Mouse (Mus musculus): ENCODE results near the gene Sycp2l. TPM values are rescaled to one million over a fixed set of nuclear protein-coding genes. Genes with fewer than 3 reads are reported as not detected.

Gene Sycp2l
- polyA plus RNA-seq, 1 experiment from 2014 or later: not detected

DNA sequence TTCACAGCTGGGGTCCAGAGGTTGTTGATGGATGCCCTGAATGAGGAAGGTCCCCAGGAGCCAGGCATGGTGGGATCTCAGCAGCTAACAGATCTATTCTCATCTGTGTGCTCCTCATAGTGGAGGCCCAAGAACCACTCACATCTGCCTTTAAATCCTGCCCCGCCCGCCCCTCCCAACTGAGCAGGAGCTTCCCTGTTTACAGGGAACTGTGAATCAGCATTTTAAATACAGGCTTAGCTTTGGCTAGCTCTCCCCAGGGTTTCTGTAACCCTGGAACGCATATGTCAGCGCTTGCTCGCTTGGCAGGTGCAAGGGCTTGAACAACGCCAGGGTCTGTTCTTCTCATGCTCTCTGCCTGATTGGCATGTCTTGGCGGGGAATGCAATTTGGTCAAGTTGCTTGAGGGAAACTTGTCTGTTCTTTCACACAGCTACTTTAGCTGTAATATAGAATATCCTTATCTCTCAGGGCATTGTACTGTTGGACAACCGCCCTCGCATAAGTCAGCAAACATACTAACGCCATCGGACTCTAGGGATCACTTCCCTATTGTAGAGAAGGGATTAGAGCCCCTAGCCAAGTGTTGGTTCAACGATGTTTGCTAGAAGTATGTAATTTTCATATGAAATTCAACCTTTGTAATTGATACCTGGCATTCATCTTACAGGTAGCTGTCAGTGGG is 10.1 kb upstream of the Sycp2l start:
- no peak for DNase-seq (ENCODE audit: low spot score)
- H3K9ac ChIP-seq (ENCODE audit: low read length): no peak overlapping the region
- H3K27me3 ChIP-seq (ENCODE audit: control insufficient read depth, insufficient read depth, low read length): no peaks in the 10 kb centered on the region
- ATAC-seq (ENCODE audit: insufficient number of reproducible peaks, low FRiP score, low TSS enrichment, low read depth): no peak
- no peaks in the 10 kb centered on the region for H3K36me3 ChIP-seq (ENCODE audit: control insufficient read depth, insufficient read depth, low read length)
- H3K27ac ChIP-seq (replicated peaks; ENCODE audit: low read depth, low read length): no peak overlapping the region
- H3K4me2 ChIP-seq (ENCODE audit: low read depth, severe bottlenecking): no peak overlapping the region
- H3K4me3 ChIP-seq (ENCODE audit: low read depth, low read length): no peak overlapping the region
- H3K9me3 ChIP-seq (ENCODE audit: control insufficient read depth, low read length): no peaks in the 10 kb centered on the region
- WGBS: 79% methylated on average over 12 of the region's 12 CpGs
- H3K4me1 ChIP-seq (ENCODE audit: control insufficient read depth, insufficient read depth, low read length): no peaks in the 10 kb centered on the region

DNA sequence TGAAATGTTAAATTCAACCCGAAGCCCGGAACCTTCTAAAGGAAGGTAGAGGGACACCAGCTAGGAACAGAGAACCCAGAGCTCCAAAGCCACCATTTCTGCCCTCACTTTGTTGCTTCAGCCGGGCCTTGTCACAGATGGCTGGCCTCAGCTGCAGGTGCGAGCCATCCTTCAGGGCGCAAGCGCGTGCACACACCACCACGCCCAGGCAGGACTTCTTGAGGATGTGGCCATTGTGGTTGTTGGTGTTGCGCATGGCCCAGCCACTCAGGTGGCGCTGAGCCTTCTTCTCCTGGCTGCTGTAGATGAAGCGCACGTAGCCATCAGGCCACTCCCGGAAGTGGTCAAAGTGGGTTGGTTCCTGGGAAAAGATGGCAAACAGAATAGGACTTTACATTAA is 8.6 kb upstream of the Sycp2l start:
- Histone ChIP-seq H3K4me3 (ENCODE audit: low read depth, low read length) (no peak overlapping the region), H3K27me3 (ENCODE audit: control insufficient read depth, insufficient read depth, low read length) (no peaks in the 10 kb centered on the region), H3K9ac (ENCODE audit: low read length) (no peak overlapping the region), H3K4me1 (ENCODE audit: control insufficient read depth, insufficient read depth, low read length) (no peaks in the 10 kb centered on the region), H3K36me3 (ENCODE audit: control insufficient read depth, insufficient read depth, low read length) (no peaks in the 10 kb centered on the region), H3K27ac (replicated peaks; ENCODE audit: low read depth, low read length) (no peak overlapping the region), H3K9me3 (ENCODE audit: control insufficient read depth, low read length) (no peaks in the 10 kb centered on the region), H3K4me2 (ENCODE audit: low read depth, severe bottlenecking) (no peak overlapping the region)
- WGBS: 92% methylated on average over 13 of the region's 13 CpGs
- no peak for DNase-seq (ENCODE audit: low spot score)
- no peak for ATAC-seq (ENCODE audit: insufficient number of reproducible peaks, low FRiP score, low TSS enrichment, low read depth)

DNA sequence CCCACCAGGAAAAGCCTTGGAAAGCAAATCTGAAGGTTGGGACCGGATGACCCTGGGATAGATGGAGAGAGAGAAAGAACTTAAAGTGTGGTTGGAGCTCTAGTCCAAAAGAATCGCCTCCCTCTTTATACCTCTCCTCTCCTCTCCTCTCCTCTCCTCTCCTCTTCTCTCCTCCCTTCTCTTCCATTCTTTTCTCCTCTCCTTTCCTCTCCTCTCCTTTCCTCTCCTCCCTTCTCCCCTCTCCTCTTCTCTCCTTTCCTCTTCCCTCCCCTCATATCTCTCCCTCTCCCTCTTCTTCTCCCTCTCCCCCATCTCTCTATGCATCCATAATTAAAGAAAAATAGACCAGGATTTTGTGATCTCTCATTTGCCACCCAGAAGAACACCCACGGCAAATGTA is 3.2 kb upstream of the Sycp2l start, which contains the start of gene Gcm2:
Gcm2 (minus strand) TSS at position 101 of the 400 bp plus-strand sequence.
- Histone ChIP-seq H3K9me3 (ENCODE audit: control insufficient read depth, low read length) (no peaks in the 10 kb centered on the region), H3K27me3 (ENCODE audit: control insufficient read depth, insufficient read depth, low read length) (peaks cover 7% of the 10 kb centered on the region; the same call in 1 of the 2 replicates), H3K36me3 (ENCODE audit: control insufficient read depth, insufficient read depth, low read length) (no peaks in the 10 kb centered on the region), H3K4me2 (ENCODE audit: low read depth, severe bottlenecking) (no peak within 1 kb of the TSS), H3K4me1 (ENCODE audit: control insufficient read depth, insufficient read depth, low read length) (no peaks in the 10 kb centered on the region), H3K9ac (ENCODE audit: low read length) (no peak within 1 kb of the TSS), H3K27ac (replicated peaks; ENCODE audit: low read depth, low read length) (no peak within 1 kb of the TSS), H3K4me3 (ENCODE audit: low read depth, low read length) (no peak within 1 kb of the TSS)
- ATAC-seq (ENCODE audit: insufficient number of reproducible peaks, low FRiP score, low TSS enrichment, low read depth) (no peak), DNase-seq (ENCODE audit: low spot score) (no peak)
- WGBS: 78% methylated on average over 3 of the region's 3 CpGs

DNA sequence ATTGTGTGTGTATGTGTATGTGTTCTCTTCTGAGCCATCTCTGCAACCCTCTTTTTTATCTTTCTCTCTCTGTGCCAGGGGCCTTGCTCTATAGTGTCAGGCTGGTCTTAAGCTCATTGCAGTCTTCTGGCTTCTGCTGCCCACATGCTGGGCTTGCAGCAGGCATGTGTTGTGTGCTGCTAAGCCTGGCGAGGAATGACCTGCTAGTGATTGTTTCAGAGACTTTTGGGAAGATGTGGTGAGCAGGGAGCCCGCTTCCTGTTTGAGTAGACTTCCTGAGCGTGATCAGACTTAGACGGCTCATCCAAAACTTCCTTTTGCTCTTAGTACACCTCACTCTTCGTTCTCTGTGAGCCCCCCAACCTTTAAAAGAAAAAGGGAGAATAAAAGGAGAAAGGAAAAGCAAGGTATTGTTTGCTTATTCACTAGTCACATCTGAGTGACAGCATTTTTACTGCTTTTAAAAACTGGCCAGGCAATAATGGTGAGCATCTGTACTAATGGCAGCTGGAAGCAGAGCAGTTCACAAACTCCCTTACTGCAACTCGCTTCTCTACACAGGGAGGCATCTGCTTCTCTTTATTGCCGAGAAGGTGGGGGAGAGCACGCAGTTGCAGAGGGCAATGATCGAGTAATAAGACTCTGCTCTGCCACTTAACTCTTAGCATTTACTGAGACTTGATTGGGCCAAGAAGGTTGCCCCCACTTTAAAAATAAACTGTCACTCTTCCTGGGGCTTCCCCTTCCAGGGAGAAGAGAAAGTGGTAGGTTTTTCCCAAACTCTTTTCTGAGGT is 5.2 kb downstream of the Sycp2l start:
- Histone ChIP-seq H3K27ac (replicated peaks; ENCODE audit: low read depth, low read length) (no peak overlapping the region; the same call in 1 of the 2 replicates), H3K4me2 (ENCODE audit: low read depth, severe bottlenecking) (no peak overlapping the region), H3K9me3 (ENCODE audit: control insufficient read depth, low read length) (no peaks in the 10 kb centered on the region), H3K9ac (ENCODE audit: low read length) (no peak overlapping the region), H3K36me3 (ENCODE audit: control insufficient read depth, insufficient read depth, low read length) (no peaks in the 10 kb centered on the region), H3K4me3 (ENCODE audit: low read depth, low read length) (no peak overlapping the region), H3K27me3 (ENCODE audit: control insufficient read depth, insufficient read depth, low read length) (peaks cover 2% of the 10 kb centered on the region; the same call in 1 of the 2 replicates), H3K4me1 (ENCODE audit: control insufficient read depth, insufficient read depth, low read length) (peaks cover 8% of the 10 kb centered on the region)
- peak; percentile 48 for DNase-seq (ENCODE audit: low spot score)
- no peak for ATAC-seq (ENCODE audit: insufficient number of reproducible peaks, low FRiP score, low TSS enrichment, low read depth)
- WGBS: 21% methylated on average over 9 of the region's 9 CpGs

DNA sequence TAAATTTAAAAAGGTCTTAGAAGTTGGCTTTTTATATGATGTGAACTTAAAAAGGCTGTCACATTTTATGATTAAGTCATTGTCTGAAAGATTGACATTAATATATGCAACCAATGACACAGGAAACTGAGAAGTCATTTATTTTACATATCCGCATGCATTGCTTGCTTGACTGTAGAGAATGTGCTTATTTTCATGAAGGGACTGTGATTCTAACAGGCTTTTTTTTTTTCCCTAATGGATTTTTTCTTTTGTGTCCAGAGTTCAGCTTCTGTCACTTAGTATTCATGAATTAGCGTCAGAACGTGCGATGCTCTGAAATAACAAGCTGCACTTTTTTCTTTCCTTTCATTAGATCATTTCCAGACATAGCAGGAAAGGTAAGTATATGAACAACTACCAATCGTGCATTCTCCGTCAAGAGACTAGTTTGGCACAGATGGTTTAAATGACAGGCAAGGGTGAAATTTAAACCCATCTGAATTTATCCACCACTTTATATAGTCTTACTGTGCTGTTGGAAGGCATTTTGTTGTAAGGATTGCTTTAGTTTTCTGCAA is 9.6 kb downstream of the Sycp2l start:
- Histone ChIP-seq H3K27me3 (ENCODE audit: control insufficient read depth, insufficient read depth, low read length) (no peaks in the 10 kb centered on the region), H3K9me3 (ENCODE audit: control insufficient read depth, low read length) (no peaks in the 10 kb centered on the region), H3K4me2 (ENCODE audit: low read depth, severe bottlenecking) (no peak overlapping the region), H3K4me1 (ENCODE audit: control insufficient read depth, insufficient read depth, low read length) (peaks cover 7% of the 10 kb centered on the region), H3K36me3 (ENCODE audit: control insufficient read depth, insufficient read depth, low read length) (no peaks in the 10 kb centered on the region), H3K9ac (ENCODE audit: low read length) (no peak overlapping the region), H3K27ac (replicated peaks; ENCODE audit: low read depth, low read length) (no peak overlapping the region), H3K4me3 (ENCODE audit: low read depth, low read length) (no peak overlapping the region)
- ATAC-seq (ENCODE audit: insufficient number of reproducible peaks, low FRiP score, low TSS enrichment, low read depth): no peak
- DNase-seq (ENCODE audit: low spot score): no peak
- 84% methylated on average over 6 of the region's 6 CpGs for WGBS

DNA sequence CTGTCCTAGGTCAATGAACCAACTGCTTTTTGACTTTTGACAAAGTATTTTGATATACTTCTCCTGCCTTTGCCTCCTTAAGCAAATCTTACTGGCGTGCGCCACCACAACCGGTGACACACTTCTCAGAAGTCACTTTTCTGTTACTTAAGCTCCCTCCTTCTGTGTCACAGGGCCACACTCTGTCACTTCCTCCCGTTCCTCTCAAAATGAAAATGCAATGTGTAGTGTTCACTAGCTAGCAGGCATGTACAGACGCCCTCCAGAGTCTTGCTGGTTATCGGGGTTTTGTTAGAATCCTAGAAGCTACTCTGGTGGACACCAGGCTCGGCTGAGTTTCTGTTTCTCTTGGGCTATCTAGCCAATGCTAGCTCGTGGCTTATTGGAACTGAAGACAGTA is 14.2 kb downstream of the Sycp2l start:
- no peaks in the 10 kb centered on the region for H3K27me3 ChIP-seq (ENCODE audit: control insufficient read depth, insufficient read depth, low read length)
- H3K4me3 ChIP-seq (ENCODE audit: low read depth, low read length): no peak overlapping the region
- WGBS: 88% methylated on average over 8 of the region's 8 CpGs
- no peak overlapping the region for H3K27ac ChIP-seq (replicated peaks; ENCODE audit: low read depth, low read length)
- no peaks in the 10 kb centered on the region for H3K9me3 ChIP-seq (ENCODE audit: control insufficient read depth, low read length)
- H3K9ac ChIP-seq (ENCODE audit: low read length): no peak overlapping the region
- ATAC-seq (ENCODE audit: insufficient number of reproducible peaks, low FRiP score, low TSS enrichment, low read depth): no peak
- no peaks in the 10 kb centered on the region for H3K36me3 ChIP-seq (ENCODE audit: control insufficient read depth, insufficient read depth, low read length)
- H3K4me2 ChIP-seq (ENCODE audit: low read depth, severe bottlenecking): no peak overlapping the region
- no peak for DNase-seq (ENCODE audit: low spot score)
- no peaks in the 10 kb centered on the region for H3K4me1 ChIP-seq (ENCODE audit: control insufficient read depth, insufficient read depth, low read length)

DNA sequence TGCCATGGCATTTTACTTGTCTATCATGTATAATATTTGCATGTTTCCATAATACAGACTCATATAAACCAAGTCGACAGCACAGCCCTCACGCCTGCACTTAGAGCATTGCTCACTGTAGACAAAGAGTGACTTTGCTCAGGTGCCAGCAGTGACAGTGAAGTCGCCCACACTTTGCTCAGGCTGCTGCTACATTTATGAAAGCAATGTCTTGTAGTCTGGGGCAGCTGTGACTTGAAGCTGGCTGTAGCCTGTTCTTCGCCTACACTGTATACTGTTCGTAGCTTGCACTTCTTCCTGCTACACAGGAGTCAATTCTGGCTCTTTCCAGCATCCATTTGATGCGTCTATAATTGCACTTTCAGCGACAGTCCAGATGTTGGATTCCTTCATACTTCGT is 15.0 kb downstream of the Sycp2l start:
- Histone ChIP-seq H3K27ac (replicated peaks; ENCODE audit: low read depth, low read length) (no peak overlapping the region), H3K4me3 (ENCODE audit: low read depth, low read length) (no peak overlapping the region), H3K36me3 (ENCODE audit: control insufficient read depth, insufficient read depth, low read length) (no peaks in the 10 kb centered on the region), H3K4me1 (ENCODE audit: control insufficient read depth, insufficient read depth, low read length) (no peaks in the 10 kb centered on the region), H3K9me3 (ENCODE audit: control insufficient read depth, low read length) (no peaks in the 10 kb centered on the region), H3K9ac (ENCODE audit: low read length) (no peak overlapping the region), H3K27me3 (ENCODE audit: control insufficient read depth, insufficient read depth, low read length) (no peaks in the 10 kb centered on the region), H3K4me2 (ENCODE audit: low read depth, severe bottlenecking) (no peak overlapping the region)
- DNase-seq (ENCODE audit: low spot score): no peak
- no peak for ATAC-seq (ENCODE audit: insufficient number of reproducible peaks, low FRiP score, low TSS enrichment, low read depth)
- WGBS: 89% methylated on average over 8 of the region's 8 CpGs

DNA sequence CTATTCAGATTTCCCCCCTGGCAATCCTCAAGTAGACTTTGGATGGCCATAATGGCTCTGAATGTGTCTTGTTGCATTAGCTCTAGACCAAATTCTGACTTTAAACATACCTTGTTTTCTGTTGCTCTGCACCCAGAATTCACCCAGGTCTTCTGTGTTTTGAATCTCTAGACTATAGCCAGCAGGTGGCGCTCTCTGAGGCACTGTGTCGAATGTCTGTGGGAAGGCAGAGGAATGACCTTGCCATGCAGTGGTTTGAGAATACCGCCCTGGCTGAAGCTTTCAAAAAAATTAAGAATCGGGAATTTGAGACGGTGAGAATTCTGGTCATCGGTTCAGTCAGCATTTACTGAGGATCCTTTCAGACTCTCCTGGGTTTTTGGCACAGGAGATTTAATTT is 20.8 kb downstream of the Sycp2l start:
- Histone ChIP-seq H3K9me3 (ENCODE audit: control insufficient read depth, low read length) (no peaks in the 10 kb centered on the region), H3K36me3 (ENCODE audit: control insufficient read depth, insufficient read depth, low read length) (no peaks in the 10 kb centered on the region), H3K9ac (ENCODE audit: low read length) (no peak overlapping the region), H3K4me3 (ENCODE audit: low read depth, low read length) (no peak overlapping the region), H3K4me2 (ENCODE audit: low read depth, severe bottlenecking) (no peak overlapping the region), H3K27me3 (ENCODE audit: control insufficient read depth, insufficient read depth, low read length) (no peaks in the 10 kb centered on the region), H3K4me1 (ENCODE audit: control insufficient read depth, insufficient read depth, low read length) (no peaks in the 10 kb centered on the region), H3K27ac (replicated peaks; ENCODE audit: low read depth, low read length) (no peak overlapping the region)
- 11% methylated on average over 6 of the region's 6 CpGs for WGBS
- DNase-seq (ENCODE audit: low spot score) (peak; percentile 85), ATAC-seq (ENCODE audit: insufficient number of reproducible peaks, low FRiP score, low TSS enrichment, low read depth) (no peak)

Data from limb, embryonic 11.5 days (tissue).